Mouse (Mus musculus): ENCODE data around the gene Olfr1025-ps1. TPM values are rescaled to one million over a fixed set of nuclear protein-coding genes. Genes with fewer than 3 reads are reported as not detected.

Gene Olfr1025-ps1
- not detected in 2 replicates for total RNA-seq (2014; rRNA removed; ENCODE audit: low replicate concordance)
- polyA plus RNA-seq (2015; fragmentation: Nextera tagmentation; extraction: Ambion mirVana), result not detected in 2 replicates

- Histone ChIP-seq H3K4me1 (ENCODE audit: control insufficient read depth, insufficient read depth) (no peaks in the 10 kb centered on the region), H3K36me3 (replicated peaks; ENCODE audit: control insufficient read depth, insufficient read depth, low read length) (no peaks in the 10 kb centered on the region), H3K9me3 (replicated peaks; ENCODE audit: control insufficient read depth, low read length) (no peaks in the 10 kb centered on the region), H3K27me3 (ENCODE audit: control insufficient read depth, insufficient read depth, low read length) (no peaks in the 10 kb centered on the region), H3K4me3 (ENCODE audit: low read depth, low read length) (no peak within 1 kb of the TSS), H3K4me2 (ENCODE audit: low read depth, low read length) (no peak within 1 kb of the TSS), H3K27ac (ENCODE audit: low read depth) (no peak within 1 kb of the TSS), H3K9ac (replicated peaks; ENCODE audit: low read depth, low read length) (no peak within 1 kb of the TSS)
- WGBS, result 39% methylated on average over 1 of the region's 1 CpGs
- ATAC-seq (ENCODE audit: insufficient read depth, low read depth), result no peak
- TF ChIP-seq EP300 (IDR thresholded peaks at IDR 0.05; ENCODE audit: low read depth) (no peak), CTCF (IDR thresholded peaks at IDR 0.05; ENCODE audit: low read depth) (no peak)
- DNase-seq (ENCODE audit: low spot score), result no peak
These were observed at the start of gene Olfr1025-ps1 for GRCm38 (mm10) chr2:85914893-85915292. Gene Olfr1025-ps1 (plus strand): TSS chr2:85915193.

GRCm38 (mm10) chr2:85868294-85868693, 46.7 kb upstream of the Olfr1025-ps1 start, which contains the start of gene Olfr1022:
Gene Olfr1022 (plus strand): TSS chr2:85868594.
- no peak within 1 kb of the TSS for H3K4me3 ChIP-seq (ENCODE audit: low read depth, low read length)
- DNase-seq (ENCODE audit: low spot score) (no peak), ATAC-seq (ENCODE audit: insufficient read depth, low read depth) (no peak)
- 39% methylated on average over 2 of the region's 2 CpGs for WGBS
- H3K36me3 ChIP-seq (replicated peaks; ENCODE audit: control insufficient read depth, insufficient read depth, low read length), result no peaks in the 10 kb centered on the region
- TF ChIP-seq CTCF (IDR thresholded peaks at IDR 0.05; ENCODE audit: low read depth) (no peak), EP300 (IDR thresholded peaks at IDR 0.05; ENCODE audit: low read depth) (no peak)
- H3K27me3 ChIP-seq (ENCODE audit: control insufficient read depth, insufficient read depth, low read length), result no peaks in the 10 kb centered on the region
- no peaks in the 10 kb centered on the region for H3K9me3 ChIP-seq (replicated peaks; ENCODE audit: control insufficient read depth, low read length)
- H3K27ac ChIP-seq (ENCODE audit: low read depth), result no peak within 1 kb of the TSS
- no peak within 1 kb of the TSS for H3K9ac ChIP-seq (replicated peaks; ENCODE audit: low read depth, low read length)
- no peak within 1 kb of the TSS for H3K4me2 ChIP-seq (ENCODE audit: low read depth, low read length)
- H3K4me1 ChIP-seq (ENCODE audit: control insufficient read depth, insufficient read depth), result no peaks in the 10 kb centered on the region

- Histone ChIP-seq H3K9me3 (replicated peaks; ENCODE audit: control insufficient read depth, low read length) (no peaks in the 10 kb centered on the region), H3K36me3 (replicated peaks; ENCODE audit: control insufficient read depth, insufficient read depth, low read length) (no peaks in the 10 kb centered on the region), H3K4me2 (ENCODE audit: low read depth, low read length) (no peak within 1 kb of the TSS), H3K27ac (ENCODE audit: low read depth) (no peak within 1 kb of the TSS), H3K4me3 (ENCODE audit: low read depth, low read length) (no peak within 1 kb of the TSS), H3K27me3 (ENCODE audit: control insufficient read depth, insufficient read depth, low read length) (no peaks in the 10 kb centered on the region), H3K4me1 (ENCODE audit: control insufficient read depth, insufficient read depth) (no peaks in the 10 kb centered on the region), H3K9ac (replicated peaks; ENCODE audit: low read depth, low read length) (no peak within 1 kb of the TSS)
- ATAC-seq (ENCODE audit: insufficient read depth, low read depth) (no peak), DNase-seq (ENCODE audit: low spot score) (no peak)
- WGBS, result 51% methylated on average over 2 of the region's 2 CpGs
- no peak for TF ChIP-seq EP300 (IDR thresholded peaks at IDR 0.05; ENCODE audit: low read depth)
- no peak for TF ChIP-seq CTCF (IDR thresholded peaks at IDR 0.05; ENCODE audit: low read depth)
These were observed 29.7 kb upstream of the Olfr1025-ps1 start, which contains the start of gene Olfr1023 for GRCm38 (mm10) chr2:85885340-85885739. Gene Olfr1023 (plus strand): TSS chr2:85885640.

GRCm38 (mm10) chr2:85904952-85905351, 10.0 kb upstream of the Olfr1025-ps1 start, which contains the start of gene Olfr1024:
Gene Olfr1024 (minus strand): TSS chr2:85905052.
- DNase-seq (ENCODE audit: low spot score) (no peak), ATAC-seq (ENCODE audit: insufficient read depth, low read depth) (no peak)
- no peak within 1 kb of the TSS for H3K4me2 ChIP-seq (ENCODE audit: low read depth, low read length)
- no peaks in the 10 kb centered on the region for H3K4me1 ChIP-seq (ENCODE audit: control insufficient read depth, insufficient read depth)
- no peaks in the 10 kb centered on the region for H3K9me3 ChIP-seq (replicated peaks; ENCODE audit: control insufficient read depth, low read length)
- H3K4me3 ChIP-seq (ENCODE audit: low read depth, low read length), result no peak within 1 kb of the TSS
- 77% methylated on average over 3 of the region's 3 CpGs for whole genome bisulfite sequencing
- TF ChIP-seq CTCF (IDR thresholded peaks at IDR 0.05; ENCODE audit: low read depth) (no peak), EP300 (IDR thresholded peaks at IDR 0.05; ENCODE audit: low read depth) (no peak)
- no peaks in the 10 kb centered on the region for H3K36me3 ChIP-seq (replicated peaks; ENCODE audit: control insufficient read depth, insufficient read depth, low read length)
- H3K27me3 ChIP-seq (ENCODE audit: control insufficient read depth, insufficient read depth, low read length), result no peaks in the 10 kb centered on the region
- no peak within 1 kb of the TSS for H3K9ac ChIP-seq (replicated peaks; ENCODE audit: low read depth, low read length)
- no peak within 1 kb of the TSS for H3K27ac ChIP-seq (ENCODE audit: low read depth)

GRCm38 (mm10) chr2:85913197-85913596, 1.8 kb upstream of the Olfr1025-ps1 start:
- H3K4me1 ChIP-seq (ENCODE audit: control insufficient read depth, insufficient read depth), result no peaks in the 10 kb centered on the region
- no peak overlapping the region for H3K27ac ChIP-seq (ENCODE audit: low read depth)
- no peak overlapping the region for H3K4me3 ChIP-seq (ENCODE audit: low read depth, low read length)
- ATAC-seq (ENCODE audit: insufficient read depth, low read depth), result no peak
- H3K36me3 ChIP-seq (replicated peaks; ENCODE audit: control insufficient read depth, insufficient read depth, low read length), result no peaks in the 10 kb centered on the region
- TF ChIP-seq EP300 (IDR thresholded peaks at IDR 0.05; ENCODE audit: low read depth), result no peak
- no peak for TF ChIP-seq CTCF (IDR thresholded peaks at IDR 0.05; ENCODE audit: low read depth)
- no peaks in the 10 kb centered on the region for H3K9me3 ChIP-seq (replicated peaks; ENCODE audit: control insufficient read depth, low read length)
- H3K4me2 ChIP-seq (ENCODE audit: low read depth, low read length), result no peak overlapping the region
- no peak for DNase-seq (ENCODE audit: low spot score)
- no peaks in the 10 kb centered on the region for H3K27me3 ChIP-seq (ENCODE audit: control insufficient read depth, insufficient read depth, low read length)
- no peak overlapping the region for H3K9ac ChIP-seq (replicated peaks; ENCODE audit: low read depth, low read length)

GRCm38 (mm10) chr2:85921258-85921657, 6.3 kb downstream of the Olfr1025-ps1 start, which contains the start of gene Olfr1026:
Gene Olfr1026 (plus strand): TSS chr2:85921558.
- no peaks in the 10 kb centered on the region for H3K27me3 ChIP-seq (ENCODE audit: control insufficient read depth, insufficient read depth, low read length)
- no peaks in the 10 kb centered on the region for H3K36me3 ChIP-seq (replicated peaks; ENCODE audit: control insufficient read depth, insufficient read depth, low read length)
- no peak within 1 kb of the TSS for H3K4me2 ChIP-seq (ENCODE audit: low read depth, low read length)
- DNase-seq (ENCODE audit: low spot score) (no peak), ATAC-seq (ENCODE audit: insufficient read depth, low read depth) (no peak)
- H3K4me3 ChIP-seq (ENCODE audit: low read depth, low read length), result no peak within 1 kb of the TSS
- 71% methylated on average over 3 of the region's 3 CpGs for WGBS
- no peak within 1 kb of the TSS for H3K27ac ChIP-seq (ENCODE audit: low read depth)
- H3K9me3 ChIP-seq (replicated peaks; ENCODE audit: control insufficient read depth, low read length), result no peaks in the 10 kb centered on the region
- no peaks in the 10 kb centered on the region for H3K4me1 ChIP-seq (ENCODE audit: control insufficient read depth, insufficient read depth)
- TF ChIP-seq EP300 (IDR thresholded peaks at IDR 0.05; ENCODE audit: low read depth) (no peak), CTCF (IDR thresholded peaks at IDR 0.05; ENCODE audit: low read depth) (no peak)
- no peak within 1 kb of the TSS for H3K9ac ChIP-seq (replicated peaks; ENCODE audit: low read depth, low read length)

Data from heart, postnatal 0 days (tissue).